Mouse (Mus musculus) neural tube, embryonic 13.5 days (tissue): ENCODE measurements around the gene Ndufa7. TPM values are rescaled to one million over a fixed set of nuclear protein-coding genes. Genes with fewer than 3 reads are reported as not detected.

Experiments
- ATAC-seq: fragments of 200-750 bp; cut with Nextera tagmentation; 2 replicates; pipeline ENCODE4 v1.8.0; 2017; ENCODE audit warnings: low read depth, mild to moderate bottlenecking, moderate TSS enrichment, moderate library complexity
- H3K27ac ChIP-seq: fragments of 300-500 bp; sonication (generic); replicated peaks from 2 replicates; pipeline ENCODE4 v1.5.1; 2015; ENCODE audit warnings: moderate library complexity, mild to moderate bottlenecking, inconsistent platforms
- H3K27me3 ChIP-seq: fragments of 300-500 bp; sonication (generic); 2 replicates; pipeline ENCODE4 v1.6.1; 2015; ENCODE audit warnings: mild to moderate bottlenecking, inconsistent platforms
- H3K36me3 ChIP-seq: fragments of 300-500 bp; sonication (generic); 2 replicates; pipeline ENCODE4 v1.6.1; 2015; ENCODE audit warnings: mild to moderate bottlenecking, inconsistent platforms
- H3K4me1 ChIP-seq: fragments of 300-500 bp; sonication (generic); replicated peaks from 2 replicates; pipeline ENCODE4 v1.6.1; 2015; ENCODE audit warnings: inconsistent platforms
- H3K4me2 ChIP-seq: fragments of 300-500 bp; sonication (generic); 2 replicates; pipeline ENCODE4 v1.6.1; 2015; ENCODE audit warnings: inconsistent platforms, mild to moderate bottlenecking, moderate library complexity
- H3K4me3 ChIP-seq: fragments of 300-500 bp; sonication (generic); 2 replicates; pipeline ENCODE4 v1.5.1; 2015; ENCODE audit warnings: mild to moderate bottlenecking, inconsistent platforms
- H3K9ac ChIP-seq: fragments of 300-500 bp; sonication (generic); 2 replicates; pipeline ENCODE4 v1.6.1; 2015; ENCODE audit warnings: moderate library complexity, mild to moderate bottlenecking, inconsistent platforms
- H3K9me3 ChIP-seq: fragments of 300-500 bp; sonication (generic); 2 replicates; pipeline ENCODE4 v1.6.1; 2016; ENCODE audit warnings: inconsistent platforms
- WGBS: fragments of 180-500 bp; shearing (Covaris S2); methylation state at CpG from one replicate; pipeline ENCODE4 v1.1.7; 2015; 5-methylcytosine and 5-hydroxymethylcytosine counted together
- polyA plus RNA-seq: library from polyadenylated mRNA; unstranded; fragments of >200 nt; fragmentation: Nextera tagmentation; extraction: Ambion mirVana; gene quantifications from 2 replicates; pipeline ENCODE4 v1.2.1, GENCODE M21; 2015

Gene Ndufa7
- polyA plus RNA-seq = 558 and 559 TPM in 2 replicates

- Histone ChIP-seq H3K4me2 (peak within 1 kb of the TSS; percentile 98), H3K9me3 (no peaks in the 10 kb centered on the region), H3K27me3 (no peaks in the 10 kb centered on the region), H3K9ac (peak within 1 kb of the TSS; percentile 88), H3K27ac (peak within 1 kb of the TSS; percentile 87), H3K36me3 (peaks cover 47% of the 10 kb centered on the region), H3K4me1 (peaks cover 64% of the 10 kb centered on the region), H3K4me3 (peak within 1 kb of the TSS; percentile 81)
- WGBS = under 1% methylated on average over 51 of the region's 51 CpGs
- peak; percentile 93 for ATAC-seq
Measured at GRCm38 (mm10) chr17:33824084-33824996, at the start of gene Ndufa7, which contains the start of gene Rps28. Gene Ndufa7 (plus strand): TSS chr17:33824572. Gene Rps28 (minus strand): TSS chr17:33824562.

- no peak overlapping the region for H3K27ac ChIP-seq
- WGBS = 88% methylated on average over 8 of the region's 8 CpGs
Measured at GRCm38 (mm10) chr17:33774573-33775155, 49.7 kb upstream of the Ndufa7 start.

GRCm38 (mm10) chr17:33775287-33775686, 49.1 kb upstream of the Ndufa7 start:
- no peak overlapping the region for H3K4me2 ChIP-seq
- H3K27ac ChIP-seq = no peak overlapping the region
- peaks cover 18% of the 10 kb centered on the region; the same call in 1 of the 2 replicates for H3K4me1 ChIP-seq
- H3K36me3 ChIP-seq = peaks cover 3% of the 10 kb centered on the region
- no peak for ATAC-seq
- no peaks in the 10 kb centered on the region for H3K27me3 ChIP-seq
- no peak overlapping the region for H3K4me3 ChIP-seq
- no peaks in the 10 kb centered on the region for H3K9me3 ChIP-seq
- no peak overlapping the region for H3K9ac ChIP-seq
- WGBS = 94% methylated on average over 4 of the region's 4 CpGs

More at GRCm38 (mm10) chr17:33774573-33775155, 49.7 kb upstream of the Ndufa7 start:
- Histone ChIP-seq H3K27me3 (no peaks in the 10 kb centered on the region), H3K4me2 (no peak overlapping the region), H3K36me3 (peaks cover 3% of the 10 kb centered on the region), H3K9me3 (no peaks in the 10 kb centered on the region), H3K4me1 (peaks cover 13% of the 10 kb centered on the region; the same call in 1 of the 2 replicates), H3K9ac (no peak overlapping the region), H3K4me3 (no peak overlapping the region)
- no peak for ATAC-seq

- ATAC-seq = peak; percentile 79
- WGBS = 52% methylated on average over 9 of the region's 9 CpGs
- Histone ChIP-seq H3K27ac (peak overlapping the region; percentile 79), H3K27me3 (peaks cover 7% of the 10 kb centered on the region; the same call in 1 of the 2 replicates), H3K9ac (no peak overlapping the region), H3K4me1 (peaks cover 34% of the 10 kb centered on the region), H3K4me3 (peak overlapping the region; percentile 48), H3K36me3 (peaks cover 3% of the 10 kb centered on the region), H3K4me2 (peak overlapping the region; percentile 86), H3K9me3 (no peaks in the 10 kb centered on the region)
Measured at GRCm38 (mm10) chr17:33779271-33779966, 45.0 kb upstream of the Ndufa7 start.

GRCm38 (mm10) chr17:33779967-33780295, 44.4 kb upstream of the Ndufa7 start:
- peak overlapping the region; percentile 79 for H3K27ac ChIP-seq
- ATAC-seq = no peak
- H3K4me1 ChIP-seq = peaks cover 34% of the 10 kb centered on the region

GRCm38 (mm10) chr17:33780431-33780830, 43.9 kb upstream of the Ndufa7 start:
- H3K4me1 ChIP-seq = peaks cover 34% of the 10 kb centered on the region

More at GRCm38 (mm10) chr17:33779967-33780295, 44.4 kb upstream of the Ndufa7 start:
- 86% methylated on average over 5 of the region's 5 CpGs for WGBS
- peaks cover 3% of the 10 kb centered on the region for H3K36me3 ChIP-seq
- H3K4me3 ChIP-seq = peak overlapping the region; percentile 48
- H3K4me2 ChIP-seq = peak overlapping the region; percentile 86
- H3K9ac ChIP-seq = no peak overlapping the region
- H3K27me3 ChIP-seq = peaks cover 7% of the 10 kb centered on the region; the same call in 1 of the 2 replicates
- H3K9me3 ChIP-seq = no peaks in the 10 kb centered on the region

GRCm38 (mm10) chr17:33781124-33781977, 43.0 kb upstream of the Ndufa7 start, which contains the start of gene Angptl4:
Gene Angptl4 (minus strand): TSS chr17:33781830.
- Histone ChIP-seq H3K36me3 (peaks cover 3% of the 10 kb centered on the region; the same call in 1 of the 2 replicates), H3K4me1 (peaks cover 34% of the 10 kb centered on the region), H3K9ac (peak within 1 kb of the TSS; percentile 72), H3K4me3 (peak within 1 kb of the TSS; percentile 48), H3K27me3 (peaks cover 7% of the 10 kb centered on the region; the same call in 1 of the 2 replicates), H3K9me3 (no peaks in the 10 kb centered on the region), H3K27ac (peak within 1 kb of the TSS; percentile 79), H3K4me2 (peak within 1 kb of the TSS; percentile 86)
- ATAC-seq = peak; percentile 78
- 1% methylated on average over 50 of the region's 50 CpGs for WGBS

More at GRCm38 (mm10) chr17:33780431-33780830, 43.9 kb upstream of the Ndufa7 start:
- H3K27me3 ChIP-seq = peaks cover 7% of the 10 kb centered on the region; the same call in 1 of the 2 replicates
- H3K4me3 ChIP-seq = peak overlapping the region; percentile 48
- WGBS = 81% methylated on average over 5 of the region's 5 CpGs
- peak overlapping the region; percentile 86 for H3K4me2 ChIP-seq
- no peak overlapping the region for H3K9ac ChIP-seq
- peak overlapping the region; percentile 79 for H3K27ac ChIP-seq
- peaks cover 3% of the 10 kb centered on the region for H3K36me3 ChIP-seq
- no peak for ATAC-seq
- no peaks in the 10 kb centered on the region for H3K9me3 ChIP-seq

- no peak for ATAC-seq
- Histone ChIP-seq H3K36me3 (peaks cover 3% of the 10 kb centered on the region; the same call in 1 of the 2 replicates), H3K27ac (no peak overlapping the region), H3K4me2 (peak overlapping the region; percentile 86), H3K9me3 (no peaks in the 10 kb centered on the region), H3K4me3 (peak overlapping the region; percentile 48), H3K27me3 (peaks cover 7% of the 10 kb centered on the region; the same call in 1 of the 2 replicates), H3K9ac (peak overlapping the region; percentile 72; the same call in 1 of the 2 replicates), H3K4me1 (peaks cover 34% of the 10 kb centered on the region)
- WGBS = 49% methylated on average over 4 of the region's 4 CpGs
Measured at GRCm38 (mm10) chr17:33782067-33782466, 42.3 kb upstream of the Ndufa7 start.

GRCm38 (mm10) chr17:33783408-33783807, 41.0 kb upstream of the Ndufa7 start:
- no peak for ATAC-seq

GRCm38 (mm10) chr17:33784939-33785338, 39.4 kb upstream of the Ndufa7 start:
- Histone ChIP-seq H3K36me3 (no peaks in the 10 kb centered on the region), H3K9ac (no peak overlapping the region), H3K27ac (no peak overlapping the region), H3K4me2 (no peak overlapping the region), H3K9me3 (no peaks in the 10 kb centered on the region), H3K4me1 (peaks cover 20% of the 10 kb centered on the region), H3K27me3 (peaks cover 7% of the 10 kb centered on the region; the same call in 1 of the 2 replicates), H3K4me3 (no peak overlapping the region)
- WGBS = 88% methylated on average over 2 of the region's 2 CpGs
- ATAC-seq = no peak

More at GRCm38 (mm10) chr17:33783408-33783807, 41.0 kb upstream of the Ndufa7 start:
- Histone ChIP-seq H3K4me1 (peaks cover 29% of the 10 kb centered on the region), H3K9me3 (no peaks in the 10 kb centered on the region), H3K4me2 (no peak overlapping the region), H3K27ac (no peak overlapping the region), H3K27me3 (peaks cover 7% of the 10 kb centered on the region; the same call in 1 of the 2 replicates), H3K9ac (no peak overlapping the region), H3K36me3 (no peaks in the 10 kb centered on the region), H3K4me3 (no peak overlapping the region)

GRCm38 (mm10) chr17:33786375-33786774, 38.0 kb upstream of the Ndufa7 start:
- no peak overlapping the region for H3K4me3 ChIP-seq
- ATAC-seq = no peak
- 88% methylated on average over 18 of the region's 18 CpGs for WGBS
- no peak overlapping the region for H3K27ac ChIP-seq
- peaks cover 7% of the 10 kb centered on the region; the same call in 1 of the 2 replicates for H3K27me3 ChIP-seq
- H3K4me2 ChIP-seq = no peak overlapping the region
- H3K9ac ChIP-seq = no peak overlapping the region
- H3K4me1 ChIP-seq = peaks cover 9% of the 10 kb centered on the region
- H3K36me3 ChIP-seq = no peaks in the 10 kb centered on the region
- H3K9me3 ChIP-seq = no peaks in the 10 kb centered on the region
